Mouse (Mus musculus) lung, postnatal 0 days (tissue): ENCODE data around the gene Sae1. TPM values are rescaled to one million over a fixed set of nuclear protein-coding genes. Genes with fewer than 3 reads are reported as not detected.

ENCODE experiments used
- ATAC-seq: fragments of 200-750 bp; cut with Nextera tagmentation; 2 replicates; pipeline ENCODE4 v1.8.0; 2017; ENCODE audit warnings: moderate library complexity
- DNase-seq: peaks from one replicate; pipeline ENCODE4 v3.0.0-alpha.2; 2016; ENCODE audit warnings: low spot score
- H3K27ac ChIP-seq: fragments of 300-500 bp; sonication (generic); 2 replicates; pipeline ENCODE4 v1.5.1; 2014; ENCODE audit warnings: antibody characterized with exemption, mild to moderate bottlenecking, low read length, mixed read lengths
- H3K27me3 ChIP-seq: fragments of 300-500 bp; sonication (generic); replicated peaks from 2 replicates; pipeline ENCODE4 v1.6.1; 2014; ENCODE audit warnings: low read length, mixed read lengths; ENCODE audit not compliant: insufficient read depth
- H3K36me3 ChIP-seq: fragments of 300-500 bp; sonication (generic); 2 replicates; pipeline ENCODE4 v1.6.1; 2014; ENCODE audit warnings: low read length, mixed read lengths; ENCODE audit not compliant: insufficient read depth
- H3K4me1 ChIP-seq: fragments of 300-500 bp; sonication (generic); 2 replicates; pipeline ENCODE4 v1.6.1; 2014; ENCODE audit warnings: antibody characterized with exemption, low read depth, low read length, mixed read lengths; ENCODE audit not compliant: insufficient read depth
- H3K4me2 ChIP-seq: fragments of 300-500 bp; sonication (generic); replicated peaks from 2 replicates; pipeline ENCODE4 v1.6.1; 2014; ENCODE audit warnings: low read depth, mild to moderate bottlenecking, low read length, moderate library complexity, mixed read lengths
- H3K4me3 ChIP-seq: fragments of 300-500 bp; sonication (generic); 2 replicates; pipeline ENCODE4 v1.5.1; 2014; ENCODE audit warnings: low read depth, low read length
- H3K9ac ChIP-seq: fragments of 300-500 bp; sonication (generic); replicated peaks from 2 replicates; pipeline ENCODE4 v1.6.1; 2014; ENCODE audit warnings: low read depth, mild to moderate bottlenecking
- H3K9me3 ChIP-seq: fragments of 300-500 bp; sonication (generic); 2 replicates; pipeline ENCODE4 v1.6.1; 2016; ENCODE audit warnings: low read length, mixed read lengths
- CTCF ChIP-seq: IDR thresholded peaks from 2 replicates; pipeline ENCODE4 v1.5.1; 2016; ENCODE audit warnings: antibody characterized with exemption, mild to moderate bottlenecking
- EP300 ChIP-seq: IDR thresholded peaks from 2 replicates; pipeline ENCODE4 v1.6.1; 2016; ENCODE audit warnings: antibody characterized with exemption, mild to moderate bottlenecking, control low read depth
- WGBS: fragments of 180-500 bp; shearing (Covaris S2); extraction: QIAGEN DNeasy Blood & Tissue Kit; methylation state at CpG from one replicate; pipeline ENCODE4 v1.1.7; 2014; 5-methylcytosine and 5-hydroxymethylcytosine counted together
- polyA plus RNA-seq: library from polyadenylated mRNA; unstranded; fragments of >200 nt; fragmentation: Nextera tagmentation; extraction: Ambion mirVana; gene quantifications from 2 replicates; pipeline ENCODE4 v1.2.1, GENCODE M21; 2015

The Sae1 gene
- polyA plus RNA-seq, 1 experiment from 2014 or later, result 84.8 TPM

- ATAC-seq (peak; percentile 68), DNase-seq (peak; percentile 73)
- no peaks in the 10 kb centered on the region for H3K27me3 ChIP-seq
- H3K36me3 ChIP-seq, result peaks cover 7% of the 10 kb centered on the region; the same call in 1 of the 2 replicates
- no peak overlapping the region for H3K27ac ChIP-seq
- no peaks in the 10 kb centered on the region for H3K4me1 ChIP-seq
- H3K9ac ChIP-seq, result no peak overlapping the region
- no peak overlapping the region for H3K4me3 ChIP-seq
- 86% methylated on average over 1 of the region's 1 CpGs for WGBS
- no peaks in the 10 kb centered on the region for H3K9me3 ChIP-seq
- H3K4me2 ChIP-seq, result no peak overlapping the region
- peak; percentile 76 for TF ChIP-seq CTCF
- TF ChIP-seq EP300, result no peak
These were observed 11.1 kb downstream of the Sae1 start for GRCm38 (mm10) chr7:16376505-16376904.

DNA sequence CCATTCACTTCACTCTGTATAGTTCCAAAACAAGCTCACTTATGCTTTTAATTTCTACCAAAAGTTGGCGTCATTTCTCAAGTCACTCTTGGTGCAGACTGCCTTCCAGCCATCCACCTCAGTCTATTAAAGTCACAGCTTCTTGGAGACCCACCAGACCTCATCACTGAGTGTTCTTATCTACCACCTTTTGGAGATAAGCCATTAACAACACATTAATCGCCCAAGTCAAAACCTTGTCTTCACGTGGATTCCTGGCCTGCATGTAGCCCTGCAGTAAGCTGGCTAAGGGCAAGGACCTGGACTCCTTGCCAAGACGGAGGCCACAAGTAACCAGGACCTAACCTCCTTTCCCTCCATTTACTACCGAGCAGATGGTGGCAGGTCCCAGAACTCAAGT lies 12.6 kb downstream of the Sae1 start:
- no peaks in the 10 kb centered on the region for H3K4me1 ChIP-seq
- no peaks in the 10 kb centered on the region for H3K9me3 ChIP-seq
- DNase-seq, result no peak
- no peak overlapping the region for H3K4me2 ChIP-seq
- 74% methylated on average over 5 of the region's 5 CpGs for WGBS
- H3K4me3 ChIP-seq, result no peak overlapping the region
- no peak for TF ChIP-seq CTCF
- no peak for TF ChIP-seq EP300
- peaks cover 7% of the 10 kb centered on the region; the same call in 1 of the 2 replicates for H3K36me3 ChIP-seq
- no peak overlapping the region for H3K9ac ChIP-seq
- H3K27me3 ChIP-seq, result no peaks in the 10 kb centered on the region
- ATAC-seq, result no peak
- H3K27ac ChIP-seq, result no peak overlapping the region

- 38% methylated on average over 2 of the region's 2 CpGs for WGBS
- H3K4me3 ChIP-seq, result no peak overlapping the region
- no peaks in the 10 kb centered on the region for H3K9me3 ChIP-seq
- H3K9ac ChIP-seq, result no peak overlapping the region
- no peak overlapping the region for H3K27ac ChIP-seq
- no peaks in the 10 kb centered on the region for H3K4me1 ChIP-seq
- H3K36me3 ChIP-seq, result peaks cover 7% of the 10 kb centered on the region; the same call in 1 of the 2 replicates
- ATAC-seq, result peak; percentile 63
- TF ChIP-seq EP300 (no peak), CTCF (peak; percentile 71)
- no peaks in the 10 kb centered on the region for H3K27me3 ChIP-seq
- no peak overlapping the region for H3K4me2 ChIP-seq
- DNase-seq, result peak; percentile 82
These were observed 13.9 kb downstream of the Sae1 start for GRCm38 (mm10) chr7:16373719-16374118.

DNA sequence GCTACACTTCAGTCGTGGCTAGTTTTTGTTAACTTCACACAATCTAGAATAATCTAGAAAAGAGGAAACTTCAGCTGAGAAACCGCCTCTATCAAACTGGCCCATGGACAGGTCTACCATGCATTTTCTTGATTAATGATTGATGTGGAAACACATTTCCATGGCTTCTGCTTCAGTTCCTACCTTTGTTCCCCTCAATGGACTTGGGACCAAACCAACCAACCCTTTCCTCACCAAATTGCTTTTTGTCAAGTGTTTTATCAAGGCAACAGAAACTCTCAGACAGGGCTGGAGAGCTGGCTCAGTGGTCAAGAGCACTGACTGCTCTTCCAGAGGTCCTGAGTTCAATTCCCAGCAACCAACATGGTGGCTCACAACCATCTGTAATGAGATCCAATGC lies 17.0 kb downstream of the Sae1 start:
- 82% methylated on average over 2 of the region's 2 CpGs for WGBS

DNA sequence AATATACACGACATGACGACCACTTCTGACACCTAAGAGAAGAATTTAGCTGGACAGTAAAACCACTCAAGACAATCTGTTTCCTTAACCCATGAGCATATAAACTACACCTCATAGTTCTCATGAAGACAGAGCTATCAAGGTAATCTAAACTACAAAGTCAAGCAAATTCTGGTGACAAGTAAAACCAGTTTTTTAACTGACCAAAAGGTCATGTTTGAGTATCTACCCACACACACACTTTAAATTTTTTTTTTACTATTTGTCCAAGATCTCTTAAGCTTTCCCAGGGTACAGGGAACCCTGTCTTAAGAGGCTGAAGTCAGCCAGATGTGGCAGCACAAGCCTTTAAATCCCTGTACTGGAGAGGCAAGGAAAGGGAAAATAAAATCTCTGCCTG lies 18.8 kb downstream of the Sae1 start:
- peak; percentile 86 for DNase-seq
- H3K9ac ChIP-seq, result no peak overlapping the region
- peaks cover 6% of the 10 kb centered on the region for H3K4me1 ChIP-seq
- TF ChIP-seq EP300, result peak; percentile 92
- TF ChIP-seq CTCF, result no peak
- no peaks in the 10 kb centered on the region for H3K36me3 ChIP-seq
- no peak overlapping the region for H3K4me3 ChIP-seq
- no peak overlapping the region for H3K4me2 ChIP-seq
- H3K27ac ChIP-seq, result peak overlapping the region; percentile 65
- peak; percentile 71 for ATAC-seq
- WGBS, result 66% methylated on average over 2 of the region's 2 CpGs
- no peaks in the 10 kb centered on the region for H3K27me3 ChIP-seq
- H3K9me3 ChIP-seq, result no peaks in the 10 kb centered on the region

More for the DNA sequence above, 17.0 kb downstream of the Sae1 start:
- no peak overlapping the region for H3K4me3 ChIP-seq
- DNase-seq, result no peak
- TF ChIP-seq EP300, result no peak
- H3K4me1 ChIP-seq, result peaks cover 3% of the 10 kb centered on the region; the same call in 1 of the 2 replicates
- no peak overlapping the region for H3K9ac ChIP-seq
- no peaks in the 10 kb centered on the region for H3K9me3 ChIP-seq
- ATAC-seq, result no peak
- no peak overlapping the region for H3K27ac ChIP-seq
- no peaks in the 10 kb centered on the region for H3K36me3 ChIP-seq
- H3K27me3 ChIP-seq, result no peaks in the 10 kb centered on the region
- no peak overlapping the region for H3K4me2 ChIP-seq

- no peaks in the 10 kb centered on the region for H3K36me3 ChIP-seq
These were observed 20.9 kb downstream of the Sae1 start for GRCm38 (mm10) chr7:16366669-16367068.

DNA sequence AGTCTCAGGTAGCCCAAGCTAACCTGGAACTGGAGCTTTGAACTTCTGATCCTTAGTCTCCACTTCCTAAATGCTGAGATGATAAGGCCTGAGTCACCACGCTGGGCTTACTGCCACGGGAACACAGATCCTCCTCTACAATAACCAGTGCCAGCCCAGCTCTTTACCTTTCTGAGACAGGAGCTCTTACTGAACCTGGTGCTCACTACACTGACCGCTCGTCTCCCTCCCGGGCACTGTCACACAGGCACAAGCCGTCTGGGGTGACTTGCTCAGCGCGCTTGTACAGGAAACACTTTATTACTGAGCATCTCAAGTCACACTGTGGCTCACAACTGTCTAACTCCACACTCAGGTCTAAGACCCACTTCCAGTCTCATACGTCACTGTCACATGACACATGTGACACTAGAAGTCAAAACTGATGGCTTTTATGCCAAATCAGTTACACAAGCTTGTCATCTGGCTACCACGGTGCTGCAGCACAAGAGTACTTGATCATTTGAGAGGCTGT lies 21.4 kb downstream of the Sae1 start:
- Histone ChIP-seq H3K4me1 (peaks cover 6% of the 10 kb centered on the region), H3K27me3 (no peaks in the 10 kb centered on the region), H3K27ac (peak overlapping the region; percentile 69), H3K9me3 (no peaks in the 10 kb centered on the region), H3K36me3 (no peaks in the 10 kb centered on the region), H3K4me3 (no peak overlapping the region), H3K9ac (no peak overlapping the region), H3K4me2 (no peak overlapping the region)
- DNase-seq, result peak; percentile 77
- peak; percentile 75 for ATAC-seq
- 49% methylated on average over 10 of the region's 10 CpGs for WGBS
- TF ChIP-seq CTCF, result no peak
- peak; percentile 74 for TF ChIP-seq EP300

More at GRCm38 (mm10) chr7:16366669-16367068, 20.9 kb downstream of the Sae1 start:
- TF ChIP-seq CTCF (no peak), EP300 (no peak)
- no peaks in the 10 kb centered on the region for H3K27me3 ChIP-seq
- no peak overlapping the region for H3K4me2 ChIP-seq
- 59% methylated on average over 4 of the region's 4 CpGs for WGBS
- no peak overlapping the region for H3K9ac ChIP-seq
- no peaks in the 10 kb centered on the region for H3K9me3 ChIP-seq
- ATAC-seq, result no peak
- H3K4me1 ChIP-seq, result peaks cover 6% of the 10 kb centered on the region
- no peak for DNase-seq
- H3K4me3 ChIP-seq, result no peak overlapping the region
- peak overlapping the region; percentile 69 for H3K27ac ChIP-seq
